Mouse (Mus musculus): ENCODE data around the gene Nme8.

Nme8 gene

DNA sequence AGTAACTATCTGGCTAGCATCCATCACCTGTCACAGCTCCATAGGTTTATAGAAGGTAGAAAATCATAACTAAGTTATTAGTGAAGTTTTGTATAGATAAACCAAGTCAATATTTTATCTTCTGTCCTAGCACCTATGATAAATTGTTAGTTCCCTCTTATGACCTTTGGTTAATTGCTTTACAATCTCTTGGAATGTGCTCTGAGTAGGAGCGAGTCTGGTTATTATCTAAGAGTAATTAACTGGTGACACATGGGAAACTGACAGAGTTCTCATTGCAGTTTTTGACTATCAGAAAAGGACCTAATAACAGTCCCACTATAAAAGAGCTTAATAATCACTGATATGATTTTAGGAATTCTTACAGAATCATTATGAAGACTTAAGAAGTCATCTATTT lies 54.1 kb downstream of the Nme8 start:
- no peak for DNase-seq (ENCODE audit: low read depth, low spot score)

GRCm38 (mm10) chr13:19640203-19640851 lies 57.3 kb downstream of the Nme8 start:
- DNase-seq (ENCODE audit: low read depth, low spot score): no peak

- peak; percentile 77 for DNase-seq (ENCODE audit: low read depth, low spot score)
These were observed 61.5 kb downstream of the Nme8 start for GRCm38 (mm10) chr13:19636131-19636530.

GRCm38 (mm10) chr13:19630768-19631709 lies 66.6 kb downstream of the Nme8 start:
- DNase-seq (ENCODE audit: low read depth, low spot score): peak; percentile 91

DNA sequence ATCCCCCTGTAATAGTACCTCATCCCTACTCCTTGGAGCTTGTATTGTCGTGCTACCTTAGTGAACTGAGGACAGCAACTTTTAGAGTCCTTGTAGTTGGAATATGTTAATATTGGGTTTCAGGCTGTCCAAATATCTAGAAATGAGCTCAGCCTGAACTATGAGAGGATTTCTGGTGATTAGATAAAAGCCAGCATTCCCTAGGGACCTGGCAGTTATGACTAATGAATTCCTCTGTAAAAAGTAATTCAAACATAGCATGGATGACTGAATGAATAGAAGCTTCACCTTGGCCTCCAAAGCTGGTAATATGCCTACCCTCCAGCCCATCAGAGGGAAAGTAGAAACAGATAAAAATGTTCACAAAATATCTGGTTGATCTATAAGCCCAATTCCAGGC lies 71.1 kb downstream of the Nme8 start:
- DNase-seq (ENCODE audit: low read depth, low spot score): no peak

- DNase-seq (ENCODE audit: low read depth, low spot score): no peak
These were observed 72.8 kb downstream of the Nme8 start for GRCm38 (mm10) chr13:19624632-19625320.

GRCm38 (mm10) chr13:19623228-19623905 lies 74.2 kb downstream of the Nme8 start:
- peak; percentile 57 for DNase-seq (ENCODE audit: low read depth, low spot score)

- peak; percentile 88 for DNase-seq (ENCODE audit: low read depth, low spot score)
These were observed 74.9 kb downstream of the Nme8 start, which contains the start of gene Sfrp4 for GRCm38 (mm10) chr13:19622573-19623227. TSS of gene Sfrp4 (plus strand) at chr13:19623104.

- peak; percentile 88 for DNase-seq (ENCODE audit: low read depth, low spot score)
These were observed 78.2 kb downstream of the Nme8 start, which contains the start of gene Epdr1 for GRCm38 (mm10) chr13:19619216-19619927. TSS of gene Epdr1 (minus strand) at chr13:19619927.

- DNase-seq (ENCODE audit: low read depth, low spot score): peak; percentile 45
These were observed 78.8 kb downstream of the Nme8 start for GRCm38 (mm10) chr13:19618841-19619215.

- DNase-seq (ENCODE audit: low read depth, low spot score): no peak
These were observed 79.5 kb downstream of the Nme8 start for GRCm38 (mm10) chr13:19618081-19618480.

DNA sequence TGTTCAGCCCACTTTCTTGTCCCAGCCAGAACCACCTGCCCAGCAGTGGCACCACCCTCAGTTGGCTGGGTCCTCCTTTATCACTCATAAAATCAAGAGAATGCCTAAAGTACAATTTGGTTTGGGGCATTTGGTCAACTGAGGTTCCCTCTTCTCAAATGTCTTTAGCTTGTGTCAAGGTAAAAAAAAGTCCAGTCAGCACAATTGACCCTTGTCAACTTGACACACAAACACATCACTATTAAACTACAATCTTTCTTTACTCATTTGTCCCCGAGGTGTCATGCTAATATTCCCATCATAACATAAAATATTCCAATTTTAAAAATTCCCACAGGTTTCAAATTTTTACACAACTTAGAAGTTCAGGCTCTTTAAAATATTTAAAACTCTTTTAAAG lies 83.3 kb downstream of the Nme8 start:
- DNase-seq (ENCODE audit: low read depth, low spot score): no peak

- DNase-seq (ENCODE audit: low read depth, low spot score): no peak
These were observed 84.2 kb downstream of the Nme8 start for GRCm38 (mm10) chr13:19613426-19613825.

GRCm38 (mm10) chr13:19612963-19613362 lies 84.6 kb downstream of the Nme8 start:
- no peak for DNase-seq (ENCODE audit: low read depth, low spot score)

GRCm38 (mm10) chr13:19612348-19612747 lies 85.2 kb downstream of the Nme8 start:
- peak; percentile 59 for DNase-seq (ENCODE audit: low read depth, low spot score)

- DNase-seq (ENCODE audit: low read depth, low spot score): no peak
These were observed 89.5 kb downstream of the Nme8 start for GRCm38 (mm10) chr13:19608120-19608519.

GRCm38 (mm10) chr13:19604916-19605315 lies 92.7 kb downstream of the Nme8 start:
- no peak for DNase-seq (ENCODE audit: low read depth, low spot score)

DNA sequence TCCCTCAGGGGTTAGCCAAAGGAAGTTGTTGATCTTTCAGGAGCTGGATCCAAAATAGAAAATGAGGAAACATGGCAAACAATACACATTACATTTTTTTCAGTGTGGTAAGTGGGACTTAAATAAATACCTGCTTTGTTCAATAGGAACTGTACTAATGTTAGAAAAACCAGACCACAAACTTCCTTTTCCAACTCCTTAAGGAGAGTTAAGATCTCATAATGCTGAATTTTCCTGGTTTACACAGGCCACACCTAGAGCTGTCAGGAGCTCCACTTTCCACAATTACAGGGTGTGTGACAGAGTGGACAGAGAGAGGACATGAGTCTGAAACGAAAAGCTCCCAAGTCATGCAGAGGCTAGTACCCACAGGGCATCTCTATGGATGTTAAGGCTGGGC lies 93.9 kb downstream of the Nme8 start:
- no peak for DNase-seq (ENCODE audit: low read depth, low spot score)

GRCm38 (mm10) chr13:19602531-19602930 lies 95.1 kb downstream of the Nme8 start:
- no peak for DNase-seq (ENCODE audit: low read depth, low spot score)

DNA sequence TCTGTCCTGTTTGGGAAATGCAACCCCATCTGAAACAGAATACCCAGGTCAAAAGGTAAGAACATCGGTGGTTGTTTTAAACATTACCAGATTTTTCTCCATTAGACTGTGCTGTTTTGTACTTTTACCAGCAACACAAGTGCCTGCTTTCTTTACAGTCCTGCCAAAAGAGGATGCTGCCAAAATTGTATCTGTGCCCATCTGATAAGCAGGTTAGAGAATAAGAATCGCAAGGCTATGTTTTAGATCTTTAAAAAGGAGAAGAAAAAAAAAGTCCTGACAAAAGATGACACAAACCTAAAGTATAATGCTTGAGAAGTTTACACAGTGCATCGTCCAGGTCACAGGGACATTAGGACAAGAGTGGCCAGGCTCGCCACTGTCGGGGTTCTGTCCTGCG lies 98.4 kb downstream of the Nme8 start:
- no peak for DNase-seq (ENCODE audit: low read depth, low spot score)
